Mouse (Mus musculus) bone marrow macrophage, adult 2 months (primary cell): Measurements from ENCODE around the gene Zc3h7a. TPM values are rescaled to one million over a fixed set of nuclear protein-coding genes. Genes with fewer than 3 reads are reported as not detected.
"Not testable (repeated sequence)": the region's sequence is repeated elsewhere in the genome, so short reads cannot be mapped to it uniquely, and the experiment has no call there.

Experiments used
- H3K27ac ChIP-seq: 2 replicates; pipeline ENCODE4 v1.5.1; 2012; ENCODE audit warnings: low read depth, low read length; ENCODE audit not compliant: insufficient read depth
- H3K4me1 ChIP-seq: 2 replicates; pipeline ENCODE4 v1.6.1; 2012; ENCODE audit warnings: low read length; ENCODE audit not compliant: control insufficient read depth, insufficient read depth
- H3K4me3 ChIP-seq: 2 replicates; pipeline ENCODE4 v1.5.1; 2012; ENCODE audit warnings: mild to moderate bottlenecking, low read length, moderate library complexity; ENCODE audit not compliant: insufficient read depth
- CTCF ChIP-seq: IDR thresholded peaks from 2 replicates; pipeline ENCODE4 v1.5.1; 2012; ENCODE audit warnings: low read depth, mild to moderate bottlenecking, low read length, moderate library complexity
- POLR2A ChIP-seq: IDR thresholded peaks from 2 replicates; pipeline ENCODE4 v1.6.1; 2012; ENCODE audit warnings: mild to moderate bottlenecking, low read depth, low read length, borderline replicate concordance
- polyA plus RNA-seq: library from polyadenylated mRNA; stranded (reverse); fragments of >200 nt; gene quantifications from 2 replicates; pipeline ENCODE4 v1.2.4, GENCODE M21; 2012; ENCODE audit not compliant: missing spikeins, insufficient read depth, insufficient read length

The Zc3h7a gene
- polyA plus RNA-seq, 1 experiment = 202 TPM

- Histone ChIP-seq H3K27ac (no peak overlapping the region), H3K4me3 (no peak overlapping the region), H3K4me1 (peaks cover 6% of the 10 kb centered on the region)
- TF ChIP-seq CTCF (no peak), POLR2A (no peak)
Observed at GRCm38 (mm10) chr16:11154500-11154899, 21.7 kb downstream of the Zc3h7a start.

DNA sequence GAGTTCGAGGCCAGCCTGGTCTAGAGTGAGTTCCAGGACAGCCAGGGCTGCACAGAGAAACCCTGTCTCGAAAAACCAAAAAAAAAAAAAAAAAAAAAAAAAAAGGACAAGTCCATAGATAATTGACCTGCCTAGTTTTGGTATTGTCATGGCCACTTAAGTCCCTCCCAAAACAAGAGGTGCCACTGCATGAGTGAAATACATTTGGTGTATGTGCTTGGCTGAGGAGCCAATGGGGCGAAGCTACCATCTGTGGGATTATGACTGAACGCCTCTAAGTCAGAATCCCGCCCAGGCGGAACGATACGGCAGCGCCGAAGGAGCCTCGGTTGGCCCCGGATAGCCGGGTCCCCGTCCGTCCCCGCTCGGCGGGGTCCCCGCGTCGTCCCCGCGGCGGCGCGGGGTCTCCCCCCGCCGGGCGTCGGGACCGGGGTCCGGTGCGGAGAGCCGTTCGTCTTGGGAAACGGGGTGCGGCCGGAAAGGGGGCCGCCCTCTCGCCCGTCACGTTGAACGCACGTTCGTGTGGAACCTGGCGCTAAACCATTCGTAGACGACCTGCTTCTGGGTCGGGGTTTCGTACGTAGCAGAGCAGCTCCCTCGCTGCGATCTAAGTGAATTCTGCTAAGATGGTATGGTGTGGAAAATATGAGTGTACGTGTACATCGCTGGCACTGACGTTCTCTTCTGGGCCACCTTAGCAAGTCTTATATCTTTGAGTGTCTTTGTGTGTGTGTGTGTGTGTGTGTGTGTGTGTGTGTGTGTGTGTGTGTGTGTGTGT, 32.3 kb downstream of the Zc3h7a start:
- not testable (repeated sequence) for H3K4me3 ChIP-seq, H3K27ac ChIP-seq
- peaks cover 16% of the 10 kb centered on the region for H3K4me1 ChIP-seq

- peak within 1 kb of the TSS; percentile 86 for H3K4me3 ChIP-seq
- TF ChIP-seq POLR2A = no peak; the same call in 1 of the 2 replicates
- no peak for TF ChIP-seq CTCF
- H3K4me1 ChIP-seq = peaks cover 14% of the 10 kb centered on the region
- peak within 1 kb of the TSS; percentile 73 for H3K27ac ChIP-seq
Observed at GRCm38 (mm10) chr16:11134348-11135344, 41.5 kb downstream of the Zc3h7a start, which contains the start of gene Txndc11. Gene Txndc11 (minus strand): TSS chr16:11134650.

- TF ChIP-seq CTCF (no peak), POLR2A (no peak)
- H3K4me3 ChIP-seq = peak overlapping the region; percentile 86
- H3K4me1 ChIP-seq = peaks cover 14% of the 10 kb centered on the region
- H3K27ac ChIP-seq = peak overlapping the region; percentile 46
Observed at GRCm38 (mm10) chr16:11133476-11134347, 42.5 kb downstream of the Zc3h7a start.

- Histone ChIP-seq H3K27ac (no peak overlapping the region), H3K4me3 (peak overlapping the region; percentile 26), H3K4me1 (peaks cover 16% of the 10 kb centered on the region)
- no peak for TF ChIP-seq CTCF
- no peak for TF ChIP-seq POLR2A
Observed at GRCm38 (mm10) chr16:11132839-11133238, 43.4 kb downstream of the Zc3h7a start.

GRCm38 (mm10) chr16:11128301-11128700, 47.9 kb downstream of the Zc3h7a start:
- H3K4me1 ChIP-seq = peaks cover 12% of the 10 kb centered on the region
- no peak overlapping the region for H3K4me3 ChIP-seq
- TF ChIP-seq POLR2A = no peak
- TF ChIP-seq CTCF = no peak
- H3K27ac ChIP-seq = no peak overlapping the region

DNA sequence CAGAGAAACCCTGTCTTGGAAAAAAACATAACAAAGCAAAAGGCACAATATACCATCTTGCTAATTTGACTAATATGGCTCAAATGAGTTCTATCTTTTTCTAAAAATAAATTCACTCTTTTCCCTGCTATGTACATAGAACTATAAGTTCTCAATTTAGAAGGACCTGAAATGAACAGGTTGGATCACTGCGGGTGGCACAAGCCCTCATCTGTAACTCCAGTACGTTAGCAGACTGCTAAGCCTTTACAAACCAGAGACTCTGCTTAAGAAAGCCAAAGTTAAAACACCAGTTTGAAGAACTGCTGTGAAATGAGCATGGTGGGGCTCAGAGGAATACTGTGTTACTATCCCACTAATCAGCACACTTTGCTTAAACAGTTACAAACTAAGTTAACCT, 50.8 kb downstream of the Zc3h7a start:
- TF ChIP-seq POLR2A (no peak), CTCF (no peak)

DNA sequence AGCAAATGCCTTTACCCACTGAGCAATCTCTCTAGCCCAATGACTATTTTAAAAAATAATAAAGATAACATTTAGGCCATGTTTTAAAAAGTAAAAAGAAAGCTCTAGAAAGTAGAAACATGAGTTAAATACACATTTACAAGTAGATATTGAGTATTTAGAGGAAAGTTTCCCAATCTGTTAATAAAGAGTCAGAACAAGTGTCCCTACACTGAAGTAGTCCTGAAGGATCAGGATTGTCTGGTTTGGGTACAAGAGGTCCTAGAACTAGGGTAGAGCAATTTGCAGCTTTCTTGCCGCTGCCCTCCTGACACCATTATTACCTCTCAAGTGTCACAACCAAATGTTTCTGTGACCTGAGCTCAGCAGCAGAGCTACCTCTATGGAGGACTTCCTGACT, 52.1 kb downstream of the Zc3h7a start:
- H3K4me1 ChIP-seq = 0 out of 2 replicates have a peak, but pooled peaks cover 2% of the 10 kb centered on the region
- no peak overlapping the region for H3K4me3 ChIP-seq
- TF ChIP-seq CTCF (no peak), POLR2A (no peak)

More for the DNA sequence above, 50.8 kb downstream of the Zc3h7a start:
- Histone ChIP-seq H3K27ac (no peak overlapping the region), H3K4me1 (0 out of 2 replicates have a peak, but pooled peaks cover 2% of the 10 kb centered on the region), H3K4me3 (no peak overlapping the region)

DNA sequence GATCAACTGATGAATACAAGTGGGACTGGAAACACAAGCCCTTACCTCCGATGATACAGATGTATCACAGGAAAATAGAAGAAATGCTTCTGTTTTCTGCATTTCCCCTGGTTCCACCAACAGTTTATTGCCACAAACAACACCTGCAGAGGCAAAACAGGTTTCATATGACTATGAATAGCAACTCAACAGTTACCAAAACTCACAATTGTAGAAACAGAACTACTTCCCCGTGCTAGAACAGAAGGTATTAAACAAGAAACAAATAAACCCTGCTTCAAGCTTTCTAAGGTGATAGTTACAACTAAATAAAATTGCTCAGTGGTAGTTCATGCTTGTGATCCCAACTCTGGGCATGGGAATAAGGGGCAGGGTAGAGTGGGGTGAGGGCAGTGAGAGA, 53.6 kb downstream of the Zc3h7a start:
- H3K4me3 ChIP-seq = no peak overlapping the region
- TF ChIP-seq POLR2A (no peak), CTCF (no peak)
- H3K4me1 ChIP-seq = no peaks in the 10 kb centered on the region
- no peak overlapping the region for H3K27ac ChIP-seq

More for the DNA sequence above, 52.1 kb downstream of the Zc3h7a start:
- no peak overlapping the region for H3K27ac ChIP-seq
